Mouse (Mus musculus) thymus, adult 2 months (tissue): Measurements from ENCODE around the gene Il2rb. TPM values are rescaled to one million over a fixed set of nuclear protein-coding genes. Genes with fewer than 3 reads are reported as not detected.

Experiments used
- DNase-seq: peaks from one replicate; pipeline ENCODE4 v3.0.0; 2021
- H3K27ac ChIP-seq: fragments of 200-500 bp; 2 replicates; pipeline ENCODE4 v1.5.1; 2012; ENCODE audit warnings: low read length, control low read depth; ENCODE audit not compliant: control insufficient read depth, insufficient read depth
- H3K27me3 ChIP-seq: fragments of 200-500 bp; 2 replicates; pipeline ENCODE4 v1.6.1; 2012; ENCODE audit warnings: mild to moderate bottlenecking, low read length, moderate library complexity, mixed read lengths; ENCODE audit not compliant: control insufficient read depth, insufficient read depth
- H3K36me3 ChIP-seq: fragments of 200-500 bp; 2 replicates; pipeline ENCODE4 v1.6.1; 2012; ENCODE audit warnings: mild to moderate bottlenecking, low read length, moderate library complexity; ENCODE audit not compliant: control insufficient read depth, insufficient read depth
- H3K4me1 ChIP-seq: fragments of 200-500 bp; replicated peaks from 2 replicates; pipeline ENCODE4 v1.6.1; 2012; ENCODE audit warnings: low read length; ENCODE audit not compliant: control insufficient read depth, insufficient read depth
- H3K4me3 ChIP-seq: fragments of 200-500 bp; 2 replicates; pipeline ENCODE4 v1.5.1; 2012; ENCODE audit warnings: mild to moderate bottlenecking, low read length, control low read depth, moderate library complexity; ENCODE audit not compliant: control insufficient read depth, insufficient read depth
- CTCF ChIP-seq: fragments of 200-500 bp; IDR thresholded peaks from 2 replicates; pipeline ENCODE4 v1.5.1; 2012; ENCODE audit warnings: mild to moderate bottlenecking, control low read depth, low read length, moderate library complexity, borderline replicate concordance; ENCODE audit not compliant: control insufficient read depth, poor library complexity, insufficient read depth; ENCODE audit errors: extremely low read depth
- POLR2A ChIP-seq: fragments of 200-500 bp; IDR thresholded peaks from 2 replicates; pipeline ENCODE4 v1.6.1; 2012; ENCODE audit warnings: mild to moderate bottlenecking, low read length, control low read depth, moderate library complexity; ENCODE audit not compliant: control insufficient read depth, poor library complexity, insufficient read depth; ENCODE audit errors: extremely low read depth
- WGBS: fragments of 180-500 bp; shearing (Covaris S2); methylation state at CpG from one replicate; pipeline ENCODE4 v1.1.7; 2018; 5-methylcytosine and 5-hydroxymethylcytosine counted together
- polyA plus RNA-seq: library from polyadenylated mRNA; depleted of rRNA; stranded (reverse); fragments of >200 nt; gene quantifications from 2 replicates; pipeline ENCODE4 v1.2.3, GENCODE M21; 2012

Il2rb gene
- polyA plus RNA-seq, 1 experiment, result 53.7 TPM

DNA sequence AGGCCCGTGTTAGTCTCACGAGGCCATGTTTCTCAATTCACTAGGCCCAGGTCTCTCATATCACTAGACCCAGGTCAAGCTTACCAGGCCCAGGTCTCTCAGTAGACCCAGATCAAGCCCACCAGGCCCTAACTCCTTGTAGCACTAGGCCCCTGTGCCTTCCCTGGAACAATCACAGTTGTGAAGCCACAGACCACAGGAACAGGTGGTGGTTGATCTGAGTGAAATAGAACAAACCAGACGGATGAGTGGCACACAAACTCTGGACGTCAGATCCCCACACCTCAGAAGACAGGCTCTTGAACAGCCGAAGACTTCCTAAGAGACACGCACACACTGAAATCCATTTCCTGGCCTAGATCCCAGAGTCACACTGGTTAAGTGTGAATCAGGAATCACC lies 15.7 kb upstream of the Il2rb start:
- Histone ChIP-seq H3K4me1 (peaks cover 29% of the 10 kb centered on the region), H3K27ac (no peak overlapping the region)
- DNase-seq, result no peak

GRCm38 (mm10) chr15:78510121-78510576 lies 15.1 kb upstream of the Il2rb start:
- no peak for DNase-seq
- no peak overlapping the region for H3K4me3 ChIP-seq
- 41% methylated on average over 8 of the region's 8 CpGs for WGBS
- no peaks in the 10 kb centered on the region for H3K27me3 ChIP-seq
- no peak overlapping the region for H3K27ac ChIP-seq
- TF ChIP-seq POLR2A (no peak), CTCF (no peak)
- peaks cover 29% of the 10 kb centered on the region for H3K4me1 ChIP-seq
- no peaks in the 10 kb centered on the region for H3K36me3 ChIP-seq

More for the DNA sequence above, 15.7 kb upstream of the Il2rb start:
- TF ChIP-seq CTCF, result no peak
- TF ChIP-seq POLR2A, result no peak
- WGBS, result 29% methylated on average over 6 of the region's 6 CpGs
- H3K4me3 ChIP-seq, result no peak overlapping the region
- no peaks in the 10 kb centered on the region for H3K27me3 ChIP-seq
- no peaks in the 10 kb centered on the region for H3K36me3 ChIP-seq

DNA sequence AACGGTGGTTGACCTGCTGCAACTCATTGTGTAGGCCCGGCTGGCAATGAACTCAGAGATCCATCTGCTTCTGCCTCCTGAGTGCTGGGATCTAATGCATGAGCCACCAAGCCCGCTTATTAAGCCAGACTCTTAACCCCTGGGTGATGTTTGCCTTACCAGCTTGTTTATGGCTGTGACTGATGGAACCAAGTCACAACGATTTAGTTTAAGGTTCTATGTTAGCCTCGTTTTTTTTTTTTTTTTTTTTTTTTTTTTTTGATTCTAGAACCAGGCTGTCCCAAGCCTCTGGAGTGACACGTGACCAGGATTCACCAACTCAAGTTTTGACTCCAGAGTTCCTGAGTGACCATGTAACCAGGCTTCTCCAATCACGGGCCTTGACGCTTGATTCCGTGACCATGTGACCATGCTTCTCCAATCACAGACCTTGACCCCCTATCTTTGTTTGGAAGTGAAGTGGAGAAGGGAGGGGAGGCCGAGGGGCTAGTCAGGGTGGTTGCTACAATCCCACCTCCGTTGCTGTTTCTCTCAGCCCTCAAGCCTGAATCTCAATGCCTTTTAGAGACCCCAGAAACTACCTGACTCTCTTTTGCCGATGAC lies 14.3 kb upstream of the Il2rb start:
- H3K4me1 ChIP-seq, result peaks cover 27% of the 10 kb centered on the region
- H3K36me3 ChIP-seq, result no peaks in the 10 kb centered on the region
- DNase-seq, result no peak
- no peak for TF ChIP-seq CTCF
- no peak for TF ChIP-seq POLR2A
- H3K27me3 ChIP-seq, result no peaks in the 10 kb centered on the region
- no peak overlapping the region for H3K4me3 ChIP-seq
- H3K27ac ChIP-seq, result no peak overlapping the region
- WGBS, result 92% methylated on average over 12 of the region's 12 CpGs

DNA sequence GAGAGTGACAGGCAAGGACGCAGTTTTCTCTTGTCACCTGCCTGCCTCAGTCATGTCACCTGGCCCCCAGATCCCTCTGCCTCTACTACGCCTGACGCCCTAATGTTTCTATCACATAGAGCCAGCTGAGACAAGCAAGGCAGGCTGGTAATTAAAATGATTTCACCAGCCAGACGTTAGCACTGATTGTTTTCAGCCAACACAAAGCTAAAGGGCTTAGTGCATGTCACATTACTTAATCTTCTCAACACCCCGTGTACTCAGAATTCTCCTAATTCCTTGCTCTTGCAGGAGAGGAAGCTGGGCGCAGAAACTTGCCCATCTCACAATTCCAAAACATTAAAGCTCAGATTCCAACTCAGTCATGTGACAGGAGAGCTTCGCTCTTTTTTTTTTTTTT lies 13.4 kb upstream of the Il2rb start:
- DNase-seq, result no peak
- WGBS, result 97% methylated on average over 7 of the region's 7 CpGs

GRCm38 (mm10) chr15:78505541-78505940 lies 10.5 kb upstream of the Il2rb start:
- DNase-seq, result no peak
- WGBS, result 88% methylated on average over 3 of the region's 3 CpGs
- Histone ChIP-seq H3K36me3 (no peaks in the 10 kb centered on the region), H3K27me3 (no peaks in the 10 kb centered on the region), H3K4me1 (peaks cover 13% of the 10 kb centered on the region), H3K4me3 (no peak overlapping the region), H3K27ac (no peak overlapping the region)
- TF ChIP-seq CTCF (no peak), POLR2A (no peak)

More for the DNA sequence above, 13.4 kb upstream of the Il2rb start:
- Histone ChIP-seq H3K4me1 (peaks cover 27% of the 10 kb centered on the region), H3K36me3 (no peaks in the 10 kb centered on the region), H3K27me3 (no peaks in the 10 kb centered on the region), H3K4me3 (no peak overlapping the region), H3K27ac (no peak overlapping the region)
- TF ChIP-seq POLR2A, result no peak
- no peak for TF ChIP-seq CTCF

- H3K27ac ChIP-seq, result no peak overlapping the region
- 96% methylated on average over 5 of the region's 5 CpGs for WGBS
- H3K27me3 ChIP-seq, result no peaks in the 10 kb centered on the region
Measured at GRCm38 (mm10) chr15:78504816-78505215, 9.7 kb upstream of the Il2rb start.

DNA sequence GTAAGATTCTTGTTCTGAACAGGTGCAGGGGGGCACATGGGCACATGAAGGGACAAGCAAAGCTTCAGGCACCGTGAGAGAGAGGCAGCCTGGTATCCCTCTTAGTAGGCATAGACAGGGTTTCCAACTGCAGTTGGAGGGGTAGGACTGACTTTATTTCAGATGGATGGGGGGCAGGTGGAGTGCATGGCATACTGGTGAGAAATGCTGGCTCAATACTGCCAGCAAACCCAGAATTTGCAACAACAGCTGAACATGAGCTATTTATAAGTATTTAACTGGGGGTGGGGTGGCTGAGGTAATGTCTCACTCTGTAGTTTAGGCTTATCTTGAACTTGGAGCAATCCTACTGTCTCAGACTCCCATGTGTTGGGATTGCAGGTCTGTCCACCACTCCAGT lies 8.9 kb upstream of the Il2rb start:
- Histone ChIP-seq H3K4me1 (0 out of 2 replicates have a peak, but pooled peaks cover 3% of the 10 kb centered on the region), H3K27me3 (no peaks in the 10 kb centered on the region), H3K36me3 (no peaks in the 10 kb centered on the region), H3K4me3 (no peak overlapping the region), H3K27ac (no peak overlapping the region)
- 82% methylated on average over 1 of the region's 1 CpGs for WGBS
- no peak for TF ChIP-seq POLR2A
- TF ChIP-seq CTCF, result no peak
- no peak for DNase-seq

More at GRCm38 (mm10) chr15:78504816-78505215, 9.7 kb upstream of the Il2rb start:
- TF ChIP-seq CTCF (no peak), POLR2A (no peak)
- no peak for DNase-seq
- peaks cover 6% of the 10 kb centered on the region for H3K4me1 ChIP-seq
- no peak overlapping the region for H3K4me3 ChIP-seq
- no peaks in the 10 kb centered on the region for H3K36me3 ChIP-seq
